Comparison of ENCODE assay signal across 8 mouse cellular contexts in genomic region chr19:53140044-53140803, GRCm38 (mm10). TPM values are rescaled to one million over a fixed set of nuclear protein-coding genes. Genes with fewer than 3 reads are reported as not detected.
DNase-seq lines count a peak whose midpoint lies in the region; ATAC-seq and TF ChIP-seq lines count a peak whose summit lies in the region.

Gene Add3, plus strand, starts transcription at chr19:53140443.

- peak; percentile 86 for DNase-seq in brain, adult 2 months (ENCODE audit: low read depth, low spot score)
- peak; percentile 68 for DNase-seq in forebrain, embryonic 11.5 days (ENCODE audit: low spot score)
- DNase-seq in kidney, postnatal 0 days (ENCODE audit: low spot score) = peak; percentile 74
- peak; percentile 50 for DNase-seq in liver
- peak; percentile 78 for DNase-seq in midbrain, postnatal 0 days (ENCODE audit: low spot score)

- H3K9ac ChIP-seq in forebrain, embryonic 11.5 days (ENCODE audit: low read length) = peak within 1 kb of the TSS; percentile 62
- peak within 1 kb of the TSS; percentile 88 for H3K9ac ChIP-seq in heart, embryonic 13.5 days
- H3K9ac ChIP-seq in kidney, postnatal 0 days (ENCODE audit: low read depth, low read length) = peak within 1 kb of the TSS; percentile 75
- H3K9ac ChIP-seq in midbrain, postnatal 0 days (replicated peaks; ENCODE audit: low read length, poor library complexity, severe bottlenecking) = peak within 1 kb of the TSS; percentile 77
- peak within 1 kb of the TSS; percentile 86 for H3K9ac ChIP-seq in stomach, embryonic 16.5 days (ENCODE audit: low read length)

- no peak for TF ChIP-seq CTCF in kidney, postnatal 0 days (IDR thresholded peaks at IDR 0.05; ENCODE audit: low read depth)
- TF ChIP-seq CTCF in midbrain, postnatal 0 days (IDR thresholded peaks at IDR 0.05) = no peak; the same call in 1 of the 2 replicates

- peaks cover 8% of the 10 kb centered on the region; the same call in 1 of the 2 replicates for H3K4me1 ChIP-seq in forebrain, embryonic 11.5 days (replicated peaks; ENCODE audit: control insufficient read depth, insufficient read depth, low read length)
- peaks cover 27% of the 10 kb centered on the region for H3K4me1 ChIP-seq in heart, embryonic 13.5 days
- H3K4me1 ChIP-seq in kidney, postnatal 0 days (replicated peaks; ENCODE audit: insufficient read depth, low read length) = peaks cover 12% of the 10 kb centered on the region
- peaks cover 4% of the 10 kb centered on the region; the same call in 1 of the 2 replicates for H3K4me1 ChIP-seq in midbrain, postnatal 0 days (ENCODE audit: insufficient read depth, low read length)
- peaks cover 20% of the 10 kb centered on the region for H3K4me1 ChIP-seq in stomach, embryonic 16.5 days (ENCODE audit: control insufficient read depth, insufficient read depth, low read length)

- H3K4me2 ChIP-seq in forebrain, embryonic 11.5 days (ENCODE audit: low read depth, low read length, severe bottlenecking) = peak within 1 kb of the TSS; percentile 88
- peak within 1 kb of the TSS; percentile 77 for H3K4me2 ChIP-seq in heart, embryonic 13.5 days
- peak within 1 kb of the TSS; percentile 82 for H3K4me2 ChIP-seq in kidney, postnatal 0 days (ENCODE audit: low read length)
- peak within 1 kb of the TSS; percentile 96 for H3K4me2 ChIP-seq in midbrain, postnatal 0 days (ENCODE audit: low read depth, low read length, poor library complexity, severe bottlenecking)
- peak within 1 kb of the TSS; percentile 88 for H3K4me2 ChIP-seq in stomach, embryonic 16.5 days (ENCODE audit: low read depth, low read length)

- ATAC-seq in CD4-positive, CD25-positive, alpha-beta regulatory T cell, adult 4 months = no peak
- ATAC-seq in forebrain, embryonic 11.5 days (replicated peaks; ENCODE audit: low FRiP score) = no peak
- ATAC-seq in heart, embryonic 13.5 days (ENCODE audit: extremely low read depth, insufficient number of reproducible peaks, low FRiP score, low TSS enrichment) = no peak
- ATAC-seq in kidney, postnatal 0 days (replicated peaks; ENCODE audit: low FRiP score, low read depth) = no peak
- ATAC-seq in midbrain, postnatal 0 days (ENCODE audit: low FRiP score) = no peak
- ATAC-seq in stomach, embryonic 16.5 days (ENCODE audit: insufficient read depth, low FRiP score) = no peak

- H3K27ac ChIP-seq in forebrain, embryonic 11.5 days (ENCODE audit: low read depth, low read length) = no peak within 1 kb of the TSS; the same call in 1 of the 2 replicates
- peak within 1 kb of the TSS; percentile 98 for H3K27ac ChIP-seq in heart, embryonic 13.5 days (replicated peaks)
- peak within 1 kb of the TSS; percentile 90 for H3K27ac ChIP-seq in kidney, postnatal 0 days
- peak within 1 kb of the TSS; percentile 84 for H3K27ac ChIP-seq in midbrain, postnatal 0 days (ENCODE audit: low read depth, low read length)
- peak within 1 kb of the TSS; percentile 96 for H3K27ac ChIP-seq in stomach, embryonic 16.5 days (ENCODE audit: low read length)

- H3K36me3 ChIP-seq in forebrain, embryonic 11.5 days (ENCODE audit: control insufficient read depth, insufficient read depth, low read length) = no peaks in the 10 kb centered on the region
- H3K36me3 ChIP-seq in heart, embryonic 13.5 days = no peaks in the 10 kb centered on the region
- H3K36me3 ChIP-seq in kidney, postnatal 0 days (ENCODE audit: insufficient read depth, low read length) = no peaks in the 10 kb centered on the region
- no peaks in the 10 kb centered on the region for H3K36me3 ChIP-seq in midbrain, postnatal 0 days (ENCODE audit: insufficient read depth, low read length)
- no peaks in the 10 kb centered on the region for H3K36me3 ChIP-seq in stomach, embryonic 16.5 days (ENCODE audit: control insufficient read depth, insufficient read depth, low read length)

- peaks cover 11% of the 10 kb centered on the region; the same call in 1 of the 2 replicates for H3K27me3 ChIP-seq in forebrain, embryonic 11.5 days (ENCODE audit: control insufficient read depth, insufficient read depth, low read length)
- H3K27me3 ChIP-seq in heart, embryonic 13.5 days (replicated peaks) = no peaks in the 10 kb centered on the region
- H3K27me3 ChIP-seq in kidney, postnatal 0 days (ENCODE audit: insufficient read depth, low read length) = no peaks in the 10 kb centered on the region
- no peaks in the 10 kb centered on the region for H3K27me3 ChIP-seq in midbrain, postnatal 0 days (ENCODE audit: insufficient read depth, low read length)
- H3K27me3 ChIP-seq in stomach, embryonic 16.5 days (ENCODE audit: control insufficient read depth, insufficient read depth, low read length) = no peaks in the 10 kb centered on the region

- H3K4me3 ChIP-seq in forebrain, embryonic 11.5 days (ENCODE audit: low read depth, low read length) = peak within 1 kb of the TSS; percentile 89
- peak within 1 kb of the TSS; percentile 100 for H3K4me3 ChIP-seq in heart, embryonic 13.5 days
- H3K4me3 ChIP-seq in kidney, postnatal 0 days (replicated peaks; ENCODE audit: low read depth, low read length) = peak within 1 kb of the TSS; percentile 48
- peak within 1 kb of the TSS; percentile 95 for H3K4me3 ChIP-seq in midbrain, postnatal 0 days (ENCODE audit: low read depth, low read length)
- peak within 1 kb of the TSS; percentile 98 for H3K4me3 ChIP-seq in stomach, embryonic 16.5 days (replicated peaks; ENCODE audit: low read length)

- 6% methylated on average over 23 of the region's 24 CpGs for WGBS in forebrain, embryonic 11.5 days
- WGBS in heart, embryonic 13.5 days = 6% methylated on average over 24 of the region's 24 CpGs
- WGBS in kidney, postnatal 0 days = 5% methylated on average over 24 of the region's 24 CpGs
- WGBS in midbrain, postnatal 0 days = 5% methylated on average over 24 of the region's 24 CpGs
- WGBS in stomach, embryonic 16.5 days = 5% methylated on average over 24 of the region's 24 CpGs

- no peaks in the 10 kb centered on the region for H3K9me3 ChIP-seq in forebrain, embryonic 11.5 days (ENCODE audit: control insufficient read depth, low read length)
- H3K9me3 ChIP-seq in heart, embryonic 13.5 days = no peaks in the 10 kb centered on the region
- no peaks in the 10 kb centered on the region for H3K9me3 ChIP-seq in kidney, postnatal 0 days (replicated peaks; ENCODE audit: low read length)
- no peaks in the 10 kb centered on the region for H3K9me3 ChIP-seq in midbrain, postnatal 0 days (ENCODE audit: low read length)
- H3K9me3 ChIP-seq in stomach, embryonic 16.5 days (replicated peaks; ENCODE audit: control insufficient read depth, low read length) = no peaks in the 10 kb centered on the region

RNA-seq across cellular contexts. Expression of gene Add3, which starts in this region (rescaled TPM):
- polyA plus RNA-seq in CD4-positive, CD25-positive, alpha-beta regulatory T cell, adult 4 months (2017; shearing (Covaris generic)) = 100 to 1,000 TPM; 128 to 172 TPM
- polyA plus RNA-seq in forebrain, embryonic 11.5 days (2014; fragmentation: Nextera tagmentation; extraction: Ambion mirVana) = 59.3 and 61.5 TPM in 2 replicates
- 120 and 121 TPM in 2 replicates for polyA plus RNA-seq in heart, embryonic 13.5 days (2015; fragmentation: Nextera tagmentation; extraction: Ambion mirVana)
- polyA plus RNA-seq in kidney, postnatal 0 days (2015; fragmentation: Nextera tagmentation; extraction: Ambion mirVana) = 66.5 and 72.9 TPM in 2 replicates
- 54.6 and 61.4 TPM in 2 replicates for total RNA-seq in midbrain, postnatal 0 days (2014; rRNA removed)
- 49.1 and 51.9 TPM in 2 replicates for polyA plus RNA-seq in midbrain, postnatal 0 days (2015; fragmentation: Nextera tagmentation; extraction: Ambion mirVana)
- 82.6 and 84.9 TPM in 2 replicates for polyA plus RNA-seq in stomach, embryonic 16.5 days (2015; fragmentation: Nextera tagmentation; extraction: Ambion mirVana)

Comparison
In these comparisons a context has a peak if more than half of its experiments do, and no peak if none do; other contexts are left out.
1. H3K4me3 ChIP-seq: peak in every context shown above with its lines; median percentile 100 in heart, embryonic 13.5 days; 98 in stomach, embryonic 16.5 days; 95 in midbrain, postnatal 0 days; 89 in forebrain, embryonic 11.5 days; 48 in kidney, postnatal 0 days.